Mouse (Mus musculus) heart, postnatal 0 days (tissue): ENCODE measurements around the gene Tectb. TPM values are rescaled to one million over a fixed set of nuclear protein-coding genes. Genes with fewer than 3 reads are reported as not detected.
"Not testable (repeated sequence)": the region's sequence is repeated elsewhere in the genome, so short reads cannot be mapped to it uniquely, and the experiment has no call there.

Experiments used
- ATAC-seq: fragments of 200-750 bp; cut with Nextera tagmentation; 2 replicates; pipeline ENCODE4 v1.8.0; 2017; ENCODE audit warnings: low read depth, moderate number of reproducible peaks, moderate library complexity; ENCODE audit not compliant: insufficient read depth
- DNase-seq: peaks from one replicate; pipeline ENCODE4 v3.0.0-alpha.2; 2016; ENCODE audit warnings: low spot score
- H3K27ac ChIP-seq: fragments of 300-500 bp; sonication (generic); 2 replicates; pipeline ENCODE4 v1.5.1; 2014; ENCODE audit warnings: low read depth, mild to moderate bottlenecking
- H3K27me3 ChIP-seq: fragments of 300-500 bp; sonication (generic); 2 replicates; pipeline ENCODE4 v1.6.1; 2014; ENCODE audit warnings: low read length, mixed read lengths; ENCODE audit not compliant: control insufficient read depth, insufficient read depth
- H3K36me3 ChIP-seq: fragments of 300-500 bp; sonication (generic); replicated peaks from 2 replicates; pipeline ENCODE4 v1.6.1; 2014; ENCODE audit warnings: low read length, mixed read lengths; ENCODE audit not compliant: control insufficient read depth, insufficient read depth
- H3K4me1 ChIP-seq: fragments of 300-500 bp; sonication (generic); 2 replicates; pipeline ENCODE4 v1.6.1; 2014; ENCODE audit warnings: antibody characterized with exemption; ENCODE audit not compliant: control insufficient read depth, insufficient read depth
- H3K4me2 ChIP-seq: fragments of 300-500 bp; sonication (generic); 2 replicates; pipeline ENCODE4 v1.6.1; 2014; ENCODE audit warnings: low read depth, mild to moderate bottlenecking, low read length, moderate library complexity
- H3K4me3 ChIP-seq: fragments of 300-500 bp; sonication (generic); 2 replicates; pipeline ENCODE4 v1.5.1; 2014; ENCODE audit warnings: low read depth, low read length
- H3K9ac ChIP-seq: fragments of 300-500 bp; sonication (generic); replicated peaks from 2 replicates; pipeline ENCODE4 v1.6.1; 2014; ENCODE audit warnings: low read depth, low read length, mixed read lengths
- H3K9me3 ChIP-seq: fragments of 300-500 bp; sonication (generic); replicated peaks from 2 replicates; pipeline ENCODE4 v1.6.1; 2016; ENCODE audit warnings: low read length; ENCODE audit not compliant: control insufficient read depth
- CTCF ChIP-seq: IDR thresholded peaks from 2 replicates; pipeline ENCODE4 v1.5.1; 2016; ENCODE audit warnings: antibody characterized with exemption, control low read depth, low read depth
- EP300 ChIP-seq: IDR thresholded peaks from 2 replicates; pipeline ENCODE4 v1.6.1; 2016; ENCODE audit warnings: antibody characterized with exemption, low read depth
- WGBS: fragments of 180-500 bp; shearing (Covaris S2); extraction: QIAGEN DNeasy Blood & Tissue Kit; methylation state at CpG from one replicate; pipeline ENCODE4 v1.1.7; 2014; 5-methylcytosine and 5-hydroxymethylcytosine counted together
- polyA plus RNA-seq: library from polyadenylated mRNA; unstranded; fragments of >200 nt; fragmentation: Nextera tagmentation; extraction: Ambion mirVana; gene quantifications from 2 replicates; pipeline ENCODE4 v1.2.1, GENCODE M21; 2015
- total RNA-seq: library from RNA; depleted of rRNA; stranded (reverse); fragments of >200 nt; gene quantifications from 2 replicates; pipeline ENCODE4 v1.2.3, GENCODE M21; 2014; ENCODE audit warnings: low replicate concordance

Tectb gene
- total and polyA plus RNA-seq, 2 experiments from 2014 or later: 0.15 TPM; not detected in 1

DNA sequence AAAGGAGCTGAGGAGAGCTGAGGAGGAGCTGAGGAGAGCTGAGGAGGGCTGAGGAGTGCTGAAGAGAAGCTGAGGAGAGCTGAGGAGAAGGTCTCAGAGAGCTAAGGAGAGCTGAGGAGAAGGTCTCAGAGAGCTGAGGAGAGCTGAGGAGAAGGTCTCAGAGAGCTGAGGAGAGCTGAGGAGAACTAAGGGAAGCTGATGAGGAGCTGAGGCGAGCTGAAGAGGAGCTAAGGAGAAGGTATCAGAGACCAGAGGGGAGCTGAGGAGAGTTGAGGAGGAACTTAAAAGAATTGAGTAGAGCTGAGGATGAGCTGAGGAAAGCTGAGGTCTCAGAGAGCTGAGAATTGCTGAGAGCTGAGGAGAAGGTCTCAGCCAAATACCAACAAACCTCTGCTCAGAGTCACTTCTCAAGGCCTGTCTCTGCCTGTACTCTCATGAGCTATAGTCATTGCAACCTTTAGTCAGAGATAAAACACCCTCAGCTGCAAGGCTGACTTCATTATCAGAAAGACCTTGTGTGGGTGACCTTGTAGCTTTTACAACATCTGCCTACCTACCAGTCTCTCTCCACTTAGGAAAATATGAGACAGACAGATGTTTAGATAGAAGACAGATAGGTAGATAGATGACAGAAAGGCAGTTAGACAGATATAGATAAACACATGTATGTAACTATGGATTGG, 15.2 kb upstream of the Tectb start:
- H3K4me3 ChIP-seq: no peak overlapping the region
- no peak for TF ChIP-seq EP300
- no peak for TF ChIP-seq CTCF
- H3K36me3 ChIP-seq: no peaks in the 10 kb centered on the region
- DNase-seq (no peak), ATAC-seq (no peak)
- H3K27ac ChIP-seq: no peak overlapping the region
- no peaks in the 10 kb centered on the region for H3K9me3 ChIP-seq
- 56% methylated on average over 1 of the region's 1 CpGs for WGBS
- H3K4me1 ChIP-seq: no peaks in the 10 kb centered on the region
- H3K27me3 ChIP-seq: no peaks in the 10 kb centered on the region
- no peak overlapping the region for H3K4me2 ChIP-seq
- H3K9ac ChIP-seq: no peak overlapping the region

DNA sequence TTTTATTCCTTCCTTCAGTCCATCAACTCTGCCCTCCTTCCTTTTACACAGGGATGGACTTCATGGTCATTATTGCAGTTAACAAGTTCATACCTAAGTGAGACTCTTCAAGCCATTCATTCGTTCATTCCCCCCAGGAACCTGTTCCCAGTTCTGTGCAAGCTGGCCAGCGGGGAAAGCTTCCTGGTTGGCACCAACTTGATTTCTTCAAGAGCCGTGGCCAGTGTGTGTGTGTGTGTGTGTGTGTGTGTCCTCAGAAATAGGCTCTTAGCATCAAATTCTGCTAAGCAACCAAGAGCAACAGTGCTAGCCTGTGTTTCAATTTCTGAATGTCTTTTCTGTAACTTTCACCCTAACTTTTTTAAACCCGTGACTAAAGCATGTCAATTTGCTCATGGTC, 14.6 kb upstream of the Tectb start:
- no peak overlapping the region for H3K27ac ChIP-seq
- H3K36me3 ChIP-seq: no peaks in the 10 kb centered on the region
- H3K27me3 ChIP-seq: no peaks in the 10 kb centered on the region
- WGBS: 69% methylated on average over 4 of the region's 4 CpGs
- TF ChIP-seq EP300 (no peak), CTCF (no peak)
- H3K4me3 ChIP-seq: no peak overlapping the region
- ATAC-seq: no peak
- no peaks in the 10 kb centered on the region for H3K9me3 ChIP-seq
- H3K4me2 ChIP-seq: no peak overlapping the region
- H3K9ac ChIP-seq: no peak overlapping the region
- no peaks in the 10 kb centered on the region for H3K4me1 ChIP-seq
- DNase-seq: no peak

DNA sequence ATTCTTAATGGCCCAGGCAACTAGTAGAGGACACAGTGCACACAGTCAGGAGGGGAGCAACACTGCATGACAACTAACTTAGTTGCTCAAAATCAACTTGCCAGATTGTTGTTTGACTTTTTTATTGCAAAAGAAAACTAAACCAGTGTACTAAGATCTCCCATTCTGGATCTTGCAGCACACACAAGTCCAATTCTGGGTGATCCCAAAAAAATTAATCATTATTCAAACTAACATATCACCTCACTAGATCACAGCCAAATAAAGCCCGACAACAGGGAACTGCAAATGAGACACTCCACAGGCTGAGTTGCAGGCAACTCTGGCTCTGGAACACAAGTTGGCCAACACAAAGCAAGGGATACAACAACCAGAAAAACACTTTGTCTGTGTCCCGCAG, 13.8 kb upstream of the Tectb start:
- H3K27ac ChIP-seq: no peak overlapping the region
- H3K4me1 ChIP-seq: no peaks in the 10 kb centered on the region
- 85% methylated on average over 2 of the region's 2 CpGs for WGBS
- ATAC-seq (no peak), DNase-seq (no peak)
- no peak overlapping the region for H3K4me3 ChIP-seq
- H3K9ac ChIP-seq: no peak overlapping the region
- H3K36me3 ChIP-seq: no peaks in the 10 kb centered on the region
- no peaks in the 10 kb centered on the region for H3K27me3 ChIP-seq
- no peaks in the 10 kb centered on the region for H3K9me3 ChIP-seq
- H3K4me2 ChIP-seq: no peak overlapping the region
- TF ChIP-seq EP300 (no peak), CTCF (no peak)

DNA sequence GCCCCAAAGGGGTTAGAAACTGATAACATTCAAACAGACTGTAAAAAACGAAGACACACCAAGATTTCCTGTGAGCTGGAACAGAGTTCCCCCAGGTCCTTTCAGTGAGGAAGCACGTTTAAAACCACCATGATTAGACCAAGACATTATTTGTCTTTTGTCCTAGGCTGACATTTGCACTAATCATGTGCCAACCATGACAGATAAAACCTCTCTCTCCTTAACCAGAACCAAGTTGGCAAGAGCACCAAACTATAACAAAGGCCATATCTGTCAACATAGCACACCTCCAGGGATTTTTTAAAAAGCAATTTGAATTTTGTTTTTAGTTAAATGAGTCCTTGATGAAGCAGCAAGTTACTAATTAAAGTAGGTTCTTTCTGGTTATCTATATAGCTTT, 12.8 kb upstream of the Tectb start:
- Histone ChIP-seq H3K27ac (no peak overlapping the region), H3K36me3 (no peaks in the 10 kb centered on the region), H3K4me2 (no peak overlapping the region), H3K9me3 (no peaks in the 10 kb centered on the region), H3K4me1 (no peaks in the 10 kb centered on the region), H3K27me3 (no peaks in the 10 kb centered on the region), H3K4me3 (no peak overlapping the region), H3K9ac (no peak overlapping the region)
- ATAC-seq (no peak), DNase-seq (no peak)
- WGBS: 51% methylated on average over 2 of the region's 2 CpGs
- TF ChIP-seq EP300 (no peak), CTCF (no peak)

DNA sequence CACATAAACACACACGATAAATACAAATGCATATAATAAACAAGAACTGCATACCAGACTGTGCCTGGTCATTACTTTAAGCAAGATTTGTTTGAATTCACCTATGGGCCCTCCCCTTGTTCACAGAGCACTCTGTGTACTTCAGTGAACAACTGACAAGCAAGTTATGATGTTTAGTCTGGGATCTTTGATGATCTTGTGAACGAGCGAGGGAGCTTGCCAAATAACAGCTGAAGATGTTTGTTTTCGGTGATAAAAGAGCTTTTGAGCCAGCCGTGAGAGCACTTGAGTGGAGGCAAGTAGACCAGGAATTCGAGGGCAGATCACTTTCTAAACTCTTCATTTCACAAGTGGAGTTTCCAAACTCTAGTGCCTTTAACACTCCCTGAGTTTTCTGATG, 12.2 kb upstream of the Tectb start:
- Histone ChIP-seq H3K4me2 (no peak overlapping the region), H3K36me3 (no peaks in the 10 kb centered on the region), H3K9ac (no peak overlapping the region), H3K9me3 (no peaks in the 10 kb centered on the region), H3K27me3 (no peaks in the 10 kb centered on the region), H3K4me1 (no peaks in the 10 kb centered on the region), H3K4me3 (no peak overlapping the region), H3K27ac (no peak overlapping the region)
- WGBS: 65% methylated on average over 6 of the region's 6 CpGs
- TF ChIP-seq EP300: no peak
- TF ChIP-seq CTCF: no peak
- ATAC-seq (no peak), DNase-seq (no peak)

DNA sequence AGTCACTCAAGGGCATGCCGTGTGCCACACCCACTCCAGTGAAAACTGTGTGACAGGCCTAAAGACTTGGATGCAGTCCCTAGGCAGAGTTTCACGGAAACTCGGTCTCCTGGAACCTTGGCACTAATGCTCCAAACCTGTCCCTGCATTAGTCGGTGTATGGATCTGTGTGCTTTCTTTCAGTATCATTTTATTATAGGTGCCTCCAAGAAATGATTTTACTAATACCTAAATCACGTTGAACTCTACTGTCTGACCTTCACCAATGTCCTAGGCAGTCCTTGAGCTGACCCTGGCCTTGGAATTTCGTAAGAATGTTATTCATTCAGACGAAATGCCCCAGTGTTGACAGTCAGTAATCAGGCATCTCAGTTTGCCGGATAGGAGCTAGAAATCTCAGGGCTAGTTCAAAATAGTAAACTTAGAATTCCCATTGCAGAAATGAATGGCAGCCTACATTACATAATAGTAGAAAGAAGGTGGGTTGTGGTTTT, 11.2 kb upstream of the Tectb start:
- not testable (repeated sequence) for H3K4me1 ChIP-seq, H3K4me3 ChIP-seq, H3K9ac ChIP-seq, H3K27me3 ChIP-seq, H3K4me2 ChIP-seq, H3K9me3 ChIP-seq, DNase-seq, H3K27ac ChIP-seq, H3K36me3 ChIP-seq, ATAC-seq
- 79% methylated on average over 8 of the region's 8 CpGs for WGBS
